7 mouse cellular contexts compared by ENCODE assay signal in genomic region chr5:36397837-36398282, GRCm38 (mm10). TPM values are rescaled to one million over a fixed set of nuclear protein-coding genes. Genes with fewer than 3 reads are reported as not detected.
DNase-seq lines count a peak whose midpoint lies in the region; ATAC-seq and TF ChIP-seq lines count a peak whose summit lies in the region.

Sorcs2 (minus strand) TSS chr5:36398139.

- peaks cover 43% of the 10 kb centered on the region for H3K27me3 ChIP-seq in embryonic facial prominence, embryonic 13.5 days
- peaks cover 19% of the 10 kb centered on the region for H3K27me3 ChIP-seq in limb, embryonic 13.5 days
- peaks cover 7% of the 10 kb centered on the region; the same call in 1 of the 2 replicates for H3K27me3 ChIP-seq in midbrain, embryonic 15.5 days (replicated peaks)
- H3K27me3 ChIP-seq in spleen, adult 2 months (ENCODE audit: control insufficient read depth, insufficient read depth, low read length) = peaks cover 9% of the 10 kb centered on the region

- H3K27ac ChIP-seq in embryonic facial prominence, embryonic 13.5 days = no peak within 1 kb of the TSS
- H3K27ac ChIP-seq in limb, embryonic 13.5 days = no peak within 1 kb of the TSS
- H3K27ac ChIP-seq in midbrain, embryonic 15.5 days = peak within 1 kb of the TSS; percentile 64
- H3K27ac ChIP-seq in spleen, adult 2 months (ENCODE audit: insufficient read depth, low read length) = no peak within 1 kb of the TSS

- TF ChIP-seq POLR2A in spleen, adult 2 months (IDR thresholded peaks at IDR 0.05; ENCODE audit: low read depth, low read length) = no peak

- H3K9me3 ChIP-seq in embryonic facial prominence, embryonic 13.5 days = no peaks in the 10 kb centered on the region
- H3K9me3 ChIP-seq in limb, embryonic 13.5 days = no peaks in the 10 kb centered on the region
- H3K9me3 ChIP-seq in midbrain, embryonic 15.5 days = no peaks in the 10 kb centered on the region

- H3K9ac ChIP-seq in embryonic facial prominence, embryonic 13.5 days = peak within 1 kb of the TSS; percentile 82
- peak within 1 kb of the TSS; percentile 88 for H3K9ac ChIP-seq in limb, embryonic 13.5 days
- H3K9ac ChIP-seq in midbrain, embryonic 15.5 days = peak within 1 kb of the TSS; percentile 89

- ATAC-seq in embryonic facial prominence, embryonic 13.5 days (ENCODE audit: insufficient number of reproducible peaks, insufficient read depth, low FRiP score, low TSS enrichment, low read depth) = peak; percentile 79
- peak; percentile 85 for ATAC-seq in limb, embryonic 13.5 days (ENCODE audit: low FRiP score, low read depth)
- peak; percentile 84 for ATAC-seq in midbrain, embryonic 15.5 days (replicated peaks)

- WGBS in embryonic facial prominence, embryonic 13.5 days = 2% methylated on average over 33 of the region's 45 CpGs
- WGBS in limb, embryonic 13.5 days = 1% methylated on average over 42 of the region's 45 CpGs
- under 1% methylated on average over 40 of the region's 45 CpGs for WGBS in midbrain, embryonic 15.5 days
- under 1% methylated on average over 41 of the region's 45 CpGs for WGBS in spleen, adult 2 months

- peak; percentile 96 for TF ChIP-seq CTCF in spleen, adult 2 months (IDR thresholded peaks at IDR 0.05; ENCODE audit: extremely low read depth, insufficient read depth, insufficient read length, insufficient replicate concordance)

- H3K36me3 ChIP-seq in embryonic facial prominence, embryonic 13.5 days = no peaks in the 10 kb centered on the region
- H3K36me3 ChIP-seq in limb, embryonic 13.5 days = no peaks in the 10 kb centered on the region
- H3K36me3 ChIP-seq in midbrain, embryonic 15.5 days (replicated peaks) = no peaks in the 10 kb centered on the region
- no peaks in the 10 kb centered on the region for H3K36me3 ChIP-seq in spleen, adult 2 months (ENCODE audit: control insufficient read depth, insufficient read depth, low read length)

- H3K4me1 ChIP-seq in embryonic facial prominence, embryonic 13.5 days = peaks cover 35% of the 10 kb centered on the region
- peaks cover 40% of the 10 kb centered on the region for H3K4me1 ChIP-seq in limb, embryonic 13.5 days
- H3K4me1 ChIP-seq in midbrain, embryonic 15.5 days = peaks cover 53% of the 10 kb centered on the region
- H3K4me1 ChIP-seq in spleen, adult 2 months (ENCODE audit: control insufficient read depth, insufficient read depth, insufficient read length) = peaks cover 8% of the 10 kb centered on the region

- peak within 1 kb of the TSS; percentile 74 for H3K4me3 ChIP-seq in embryonic facial prominence, embryonic 13.5 days
- peak within 1 kb of the TSS; percentile 77 for H3K4me3 ChIP-seq in limb, embryonic 13.5 days
- H3K4me3 ChIP-seq in midbrain, embryonic 15.5 days = peak within 1 kb of the TSS; percentile 77
- peak within 1 kb of the TSS; percentile 75 for H3K4me3 ChIP-seq in spleen, adult 2 months (ENCODE audit: extremely low read depth, insufficient read depth, insufficient read length)

- DNase-seq in adrenal gland, postnatal 25 days = peak; percentile 89
- DNase-seq in heart, adult 8-10 months (ENCODE audit: low spot score) = peak; percentile 73
- DNase-seq in kidney, adult 8-10 months = peak; percentile 57 to 78
- peak in 1 of 2 experiments; percentile 82 for DNase-seq in spleen, adult 2 months (ENCODE audit: low read depth in 1 of 2, low spot score in 2 of 2)

- H3K4me2 ChIP-seq in embryonic facial prominence, embryonic 13.5 days = peak within 1 kb of the TSS; percentile 99
- peak within 1 kb of the TSS; percentile 97 for H3K4me2 ChIP-seq in limb, embryonic 13.5 days (replicated peaks)
- H3K4me2 ChIP-seq in midbrain, embryonic 15.5 days = peak within 1 kb of the TSS; percentile 89

RNA-seq across cellular contexts. Expression of gene Sorcs2, which starts in this region (rescaled TPM):
- total RNA-seq in adrenal gland, postnatal 25 days (2021) = 13.2 and 13.4 TPM in 2 replicates
- polyA plus RNA-seq in embryonic facial prominence, embryonic 13.5 days (2015; fragmentation: Nextera tagmentation; extraction: Ambion mirVana) = 13.1 and 14.8 TPM in 2 replicates
- total RNA-seq in heart, adult 8-10 months (2022) = 1 to 10 TPM; 5.0 to 9.4 (median 7.6) TPM
- 21.2 and 23.0 TPM in 2 replicates for polyA plus RNA-seq in limb, embryonic 13.5 days (2015; fragmentation: Nextera tagmentation; extraction: Ambion mirVana)
- polyA plus RNA-seq in midbrain, embryonic 15.5 days (2015; fragmentation: Nextera tagmentation; extraction: Ambion mirVana) = 21.9 and 22.0 TPM in 2 replicates
- polyA plus RNA-seq in spleen, adult 2 months (2012; rRNA removed) = 2.3 and 3.7 TPM in 2 replicates
